ENCODE assay signal across 27 mouse cellular contexts in the genomic region with DNA sequence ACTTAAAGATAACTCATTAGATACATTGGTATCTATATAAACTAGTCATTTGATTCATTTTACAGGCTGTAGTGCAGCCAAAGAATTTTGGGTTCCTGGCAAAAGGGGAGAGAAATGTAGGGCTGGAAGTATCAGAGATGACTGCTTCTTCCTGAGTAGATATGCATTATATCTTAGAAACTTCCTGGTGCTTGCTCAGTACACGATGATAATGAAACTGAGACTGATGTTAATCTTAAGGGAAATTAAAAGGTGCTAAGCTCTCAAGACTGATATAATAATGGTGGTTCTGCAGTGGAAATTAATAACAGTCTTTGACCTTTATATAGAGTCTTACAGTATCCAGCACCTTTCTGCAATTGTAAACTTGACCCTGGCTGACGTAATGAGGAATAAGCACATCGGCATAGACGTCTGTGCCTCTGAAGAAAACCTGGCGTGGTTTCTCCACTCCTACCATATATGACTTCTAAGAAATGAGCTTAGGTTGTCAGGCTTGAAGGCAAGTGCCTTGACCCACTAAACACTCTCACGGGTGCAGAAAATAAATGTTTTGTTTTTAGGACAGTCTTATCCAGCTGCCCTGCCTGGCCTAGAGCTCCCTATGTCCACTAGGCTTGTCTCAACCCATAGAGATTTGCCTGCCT. TPM values are rescaled to one million over a fixed set of nuclear protein-coding genes. Genes with fewer than 3 reads are reported as not detected.
DNase-seq lines count a peak whose midpoint lies in the region; ATAC-seq and TF ChIP-seq lines count a peak whose summit lies in the region.
"Had no signal": no experiment of that assay in that cellular context is flagged by ENCODE, and none has a peak within 500 bp of the region (broad histone marks: within the 10 kb centered on the region; RNA-seq: fewer than 3 reads in every experiment).

No protein-coding gene starts in this region.

- no peak for TF ChIP-seq POLR2A in small intestine, adult 2 months (IDR thresholded peaks at IDR 0.05; ENCODE audit: low read depth, low read length)

- WGBS in intestine, postnatal 0 days = 48% methylated on average over 6 of the region's 6 CpGs
- WGBS in intestine, embryonic 15.5 days = 59% methylated on average over 6 of the region's 6 CpGs
- whole genome bisulfite sequencing in small intestine, adult 2 months = 32% methylated on average over 6 of the region's 6 CpGs

- 0 out of 2 replicates have a peak, but pooled peaks cover 3% of the 10 kb centered on the region for H3K4me1 ChIP-seq in intestine, postnatal 0 days (replicated peaks; ENCODE audit: control insufficient read depth, insufficient read depth, low read length)
- no peaks in the 10 kb centered on the region for H3K4me1 ChIP-seq in intestine, embryonic 15.5 days (replicated peaks)
- peaks cover 3% of the 10 kb centered on the region; the same call in 1 of the 2 replicates for H3K4me1 ChIP-seq in small intestine, adult 2 months (ENCODE audit: control insufficient read depth, insufficient read depth, insufficient read length, low read length)
- H3K4me1 ChIP-seq: embryonic facial prominence, embryonic 13.5 days; forebrain, embryonic 10.5 days; forebrain, embryonic 15.5 days; limb, embryonic 15.5 days; neural tube, embryonic 15.5 days had no signal

- 0 out of 2 replicates have a peak, but pooled peaks have one; percentile 31 for ATAC-seq in intestine, postnatal 0 days
- ATAC-seq in intestine, embryonic 15.5 days = no peak
- ATAC-seq: activated CD4-positive, CD25-positive, alpha-beta regulatory T cell, adult 4 months; forebrain, embryonic 15.5 days; hindbrain, postnatal 0 days had no signal

- no peak overlapping the region for H3K4me3 ChIP-seq in intestine, postnatal 0 days (ENCODE audit: low read depth, low read length)
- H3K4me3 ChIP-seq in intestine, embryonic 15.5 days (replicated peaks) = no peak overlapping the region
- no peak overlapping the region for H3K4me3 ChIP-seq in small intestine, adult 2 months (ENCODE audit: low read depth, low read length)
- H3K4me3 ChIP-seq in left cerebral cortex, adult 2 months = no peak overlapping the region
- H3K4me3 ChIP-seq: embryonic facial prominence, embryonic 13.5 days; forebrain, embryonic 10.5 days; forebrain, embryonic 15.5 days; limb, embryonic 10.5 days; limb, embryonic 15.5 days; neural tube, embryonic 15.5 days; stomach, embryonic 15.5 days had no signal

- no peak overlapping the region for H3K4me2 ChIP-seq in intestine, postnatal 0 days (replicated peaks; ENCODE audit: low read depth)
- H3K4me2 ChIP-seq in intestine, embryonic 15.5 days (replicated peaks) = no peak overlapping the region
- H3K4me2 ChIP-seq: embryonic facial prominence, embryonic 13.5 days; forebrain, embryonic 15.5 days; limb, embryonic 15.5 days; neural tube, embryonic 15.5 days; stomach, embryonic 15.5 days had no signal

- no peak for TF ChIP-seq CTCF in intestine, postnatal 0 days (IDR thresholded peaks at IDR 0.05; ENCODE audit: low read depth)
- TF ChIP-seq CTCF in small intestine, adult 2 months (IDR thresholded peaks at IDR 0.05; ENCODE audit: extremely low read depth, insufficient read length, insufficient replicate concordance, low read depth, low read length) = no peak
- TF ChIP-seq CTCF in left cerebral cortex, adult 2 months (IDR thresholded peaks at IDR 0.05) = no peak

- H3K36me3 ChIP-seq in intestine, postnatal 0 days (ENCODE audit: control insufficient read depth, insufficient read depth) = no peaks in the 10 kb centered on the region
- no peaks in the 10 kb centered on the region for H3K36me3 ChIP-seq in intestine, embryonic 15.5 days
- no peaks in the 10 kb centered on the region for H3K36me3 ChIP-seq in small intestine, adult 2 months (ENCODE audit: control insufficient read depth, insufficient read depth, low read length)
- H3K36me3 ChIP-seq: embryonic facial prominence, embryonic 13.5 days; forebrain, embryonic 10.5 days; forebrain, embryonic 15.5 days; limb, embryonic 10.5 days; limb, embryonic 15.5 days; neural tube, embryonic 15.5 days; stomach, embryonic 15.5 days had no signal

- H3K27me3 ChIP-seq in intestine, postnatal 0 days (replicated peaks; ENCODE audit: control insufficient read depth, insufficient read depth, low read length) = no peaks in the 10 kb centered on the region
- H3K27me3 ChIP-seq in intestine, embryonic 15.5 days (replicated peaks) = no peaks in the 10 kb centered on the region
- H3K27me3 ChIP-seq in small intestine, adult 2 months (ENCODE audit: control insufficient read depth, insufficient read depth, low read length) = no peaks in the 10 kb centered on the region
- H3K27me3 ChIP-seq: embryonic facial prominence, embryonic 13.5 days; forebrain, embryonic 15.5 days; limb, embryonic 15.5 days; neural tube, embryonic 15.5 days; stomach, embryonic 15.5 days had no signal

- peak overlapping the region; percentile 55; the same call in 1 of the 2 replicates for H3K27ac ChIP-seq in intestine, postnatal 0 days (ENCODE audit: low read depth, low read length)
- H3K27ac ChIP-seq in intestine, embryonic 15.5 days = no peak overlapping the region
- peak overlapping the region; percentile 10; the same call in 1 of the 2 replicates for H3K27ac ChIP-seq in small intestine, adult 2 months (ENCODE audit: insufficient read depth, low read depth, low read length)
- no peak overlapping the region for H3K27ac ChIP-seq in left cerebral cortex, adult 2 months
- H3K27ac ChIP-seq: embryonic facial prominence, embryonic 13.5 days; forebrain, embryonic 10.5 days; forebrain, embryonic 15.5 days; hindbrain, postnatal 0 days; limb, embryonic 10.5 days; limb, embryonic 15.5 days; neural tube, embryonic 15.5 days; stomach, embryonic 15.5 days had no signal

- intact Hi-C loops in left cerebral cortex, adult 2 months (cut with DNase I) = no loop called here

- no peaks in the 10 kb centered on the region for H3K9me3 ChIP-seq in intestine, postnatal 0 days (ENCODE audit: control insufficient read depth)
- H3K9me3 ChIP-seq in intestine, embryonic 15.5 days = no peaks in the 10 kb centered on the region
- H3K9me3 ChIP-seq: embryonic facial prominence, embryonic 13.5 days; forebrain, embryonic 10.5 days; forebrain, embryonic 15.5 days; limb, embryonic 10.5 days; limb, embryonic 15.5 days; neural tube, embryonic 15.5 days; stomach, embryonic 15.5 days had no signal

- H3K9ac ChIP-seq in intestine, postnatal 0 days (ENCODE audit: low read depth, low read length) = no peak overlapping the region
- no peak overlapping the region for H3K9ac ChIP-seq in intestine, embryonic 15.5 days
- H3K9ac ChIP-seq: embryonic facial prominence, embryonic 13.5 days; forebrain, embryonic 15.5 days; limb, embryonic 15.5 days; neural tube, embryonic 15.5 days; stomach, embryonic 15.5 days had no signal

- peak; percentile 85 for DNase-seq in heart, adult 11 months
- no peak for DNase-seq in heart, adult 8-10 months (ENCODE audit: low spot score)
- DNase-seq in MEL-GATA-1-ER (ENCODE audit: extremely low read depth, low read depth) = peak; percentile 22
- no peak for DNase-seq in left cerebral cortex, adult 2 months (ENCODE audit: extremely low spot score in 1 of 2, low spot score in 2 of 2)
- DNase-seq in kidney, postnatal 36 days = no peak
- DNase-seq: cerebellum, adult 18-20 months; cerebellum, postnatal 10 days; gastrocnemius, postnatal 25 days; kidney, adult 2 months; kidney, postnatal 4 days; lung, adult 2 months; midbrain, embryonic 14.5 days; retina, postnatal 1 day; right cerebral cortex, postnatal 14 days; thymus, postnatal 36 days had no signal

RNA-seq across cellular contexts. Expression of gene Bmpr2, which starts 24.3 kb away (rescaled TPM):
- 10 to 100 TPM; 43.4 to 47.8 (median 46.4) TPM for total RNA-seq in heart, adult 8-10 months (2022)
- 5.9 and 6.4 TPM in 2 replicates for polyA plus RNA-seq in intestine, postnatal 0 days (2015; fragmentation: Nextera tagmentation; extraction: Ambion mirVana)
- polyA plus RNA-seq in intestine, embryonic 15.5 days (2015; fragmentation: Nextera tagmentation; extraction: Ambion mirVana) = 5.9 and 6.7 TPM in 2 replicates
- 0.89 and 1.9 TPM in 2 replicates for polyA plus RNA-seq in small intestine, adult 2 months (2012; rRNA removed)
- total RNA-seq in left cerebral cortex, adult 2 months (2021) = 100 to 1,000 TPM in 1 of 2 experiments, 10 to 100 TPM in 1; 99.9 to 100 TPM

RNA-seq across cellular contexts. Expression of gene Nop58, which starts 54.1 kb away (rescaled TPM):
- total RNA-seq in heart, adult 8-10 months (2022) = 10 to 100 TPM; 26.2 to 35.4 (median 28.1) TPM
- 82.2 and 89.0 TPM in 2 replicates for polyA plus RNA-seq in intestine, postnatal 0 days (2015; fragmentation: Nextera tagmentation; extraction: Ambion mirVana)
- 240 and 279 TPM in 2 replicates for polyA plus RNA-seq in intestine, embryonic 15.5 days (2015; fragmentation: Nextera tagmentation; extraction: Ambion mirVana)
- polyA plus RNA-seq in small intestine, adult 2 months (2012; rRNA removed) = 4.1 and 8.2 TPM in 2 replicates
- total RNA-seq in left cerebral cortex, adult 2 months (2021) = 10 to 100 TPM; 50.7 to 51.3 TPM

Comparison
In these comparisons a context has a peak if more than half of its experiments do, and no peak if none do; other contexts are left out.
1. DNase-seq: peak in heart, adult 11 months (single experiment) and MEL-GATA-1-ER (single experiment); none in heart, adult 8-10 months (single experiment), left cerebral cortex, adult 2 months (0 of 2) and kidney, postnatal 36 days (0 of 2).
2. H3K27ac ChIP-seq: peak in intestine, postnatal 0 days (single experiment) and small intestine, adult 2 months (single experiment); none in intestine, embryonic 15.5 days (single experiment) and left cerebral cortex, adult 2 months (single experiment).